Mouse (Mus musculus) mouse embryonic stem cell (cell line): ENCODE measurements around the gene Pex11b.
"Not testable (repeated sequence)": the region's sequence is repeated elsewhere in the genome, so short reads cannot be mapped to it uniquely, and the experiment has no call there.

ENCODE experiments used
- in situ Hi-C, 2 experiments: fragments of 300-500 bp; cut with MboI; formaldehyde crosslinking; loops; 1 replicate in 1 of 2; 3 replicates in 1 of 2; pipeline ENCODE4 v1.14.3; 2019 to 2020; ENCODE audit warnings: low sequenced_read_pairs in 2 of 2, low pct_unique_long_range_greater_than_20kb in 1 of 2, mixed read lengths in 1 of 2; ENCODE audit not compliant: unreplicated experiment in 1 of 2

Pex11b gene

GRCm38 (mm10) chr3:96667316-96667715 is 32.1 kb downstream of the Pex11b start:
- in situ Hi-C loops, result no loop called here

GRCm38 (mm10) chr3:96668424-96669067 is 33.4 kb downstream of the Pex11b start:
- in situ Hi-C loops, result no loop called here

DNA sequence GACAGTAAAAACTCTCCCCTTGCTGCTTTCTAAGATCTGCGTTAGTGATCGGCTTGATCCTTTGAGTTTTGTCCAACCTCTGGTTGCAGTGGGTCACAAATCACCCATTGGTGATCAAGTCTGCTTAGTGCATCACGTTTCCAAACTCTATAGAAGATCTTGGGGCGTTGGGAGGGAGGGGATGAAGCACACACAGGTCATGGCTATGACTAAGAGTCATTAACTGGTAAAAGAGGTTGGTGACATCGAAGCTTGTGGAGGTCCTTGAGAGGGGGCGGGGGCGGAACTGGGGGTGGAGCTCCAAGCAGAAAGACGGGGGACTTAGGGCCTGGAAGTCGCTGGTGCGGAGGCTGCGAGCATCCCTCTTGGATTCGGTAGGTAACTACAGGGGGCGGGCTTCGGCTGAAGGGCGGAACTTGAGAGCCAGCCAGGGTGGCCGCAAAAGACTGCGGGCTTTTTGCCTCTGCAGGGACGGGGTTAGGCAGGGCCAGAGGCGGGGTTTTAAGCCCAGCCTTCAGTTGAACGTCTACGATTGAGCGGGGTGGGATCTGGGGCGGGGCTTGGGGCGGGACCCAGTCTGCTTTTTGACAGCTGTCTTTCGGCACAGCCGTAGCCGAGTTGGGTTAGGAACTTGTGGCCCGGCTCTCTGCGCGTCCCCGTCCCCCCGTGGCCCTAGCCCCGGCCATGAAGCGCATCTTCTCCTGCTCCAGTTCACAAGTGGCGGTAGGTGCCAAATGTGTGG is 34.7 kb downstream of the Pex11b start, which contains the start of gene Ankrd35:
TSS of gene Ankrd35 (plus strand) at position 405 of the 742 bp plus-strand sequence.
- in situ Hi-C loops, result no loop called here

DNA sequence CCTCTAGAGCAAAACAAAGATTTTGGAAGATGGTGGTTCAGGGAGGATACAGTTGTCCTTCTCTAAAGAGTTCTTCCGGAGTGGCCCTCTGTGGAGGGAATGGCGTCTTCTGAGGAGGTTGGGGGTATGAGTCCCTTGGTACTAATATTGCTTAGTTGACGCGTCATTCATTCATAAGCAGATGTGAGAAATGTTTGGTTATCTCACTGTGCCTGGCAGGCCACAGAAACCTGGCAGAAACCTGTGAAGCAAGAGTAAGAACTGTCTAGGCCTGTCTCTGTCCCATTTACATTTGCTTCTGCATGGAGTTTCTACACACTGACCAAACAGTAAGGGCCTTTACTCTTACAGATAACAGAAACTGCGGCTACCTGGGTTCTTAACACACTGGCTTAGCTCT is 36.3 kb downstream of the Pex11b start:
- in situ Hi-C loops, result no loop called here

GRCm38 (mm10) chr3:96673514-96673913 is 38.3 kb downstream of the Pex11b start:
- in situ Hi-C loops, result no loop called here

DNA sequence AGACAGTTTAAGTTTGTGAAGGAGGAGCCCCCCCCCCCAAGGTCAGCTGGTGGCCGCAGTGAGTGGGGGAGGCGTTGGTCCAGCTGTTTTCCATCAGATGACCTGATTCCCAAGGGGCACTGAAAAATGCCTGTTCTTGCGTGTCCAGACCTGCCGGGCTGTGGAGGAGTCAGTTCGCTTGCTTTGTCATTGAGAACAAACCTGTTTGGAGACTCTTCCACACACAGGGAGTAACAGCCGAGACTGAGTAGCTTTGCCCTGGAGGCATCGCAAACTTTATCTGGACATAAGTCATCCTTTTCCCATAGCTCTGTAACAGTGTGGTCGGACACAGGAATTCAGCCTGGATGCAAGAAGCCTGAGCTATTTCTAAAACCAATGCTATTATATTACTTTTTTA is 39.3 kb downstream of the Pex11b start:
- in situ Hi-C loops, result no loop called here

GRCm38 (mm10) chr3:96675171-96675570 is 40.0 kb downstream of the Pex11b start:
- in situ Hi-C loops, result no loop called here

DNA sequence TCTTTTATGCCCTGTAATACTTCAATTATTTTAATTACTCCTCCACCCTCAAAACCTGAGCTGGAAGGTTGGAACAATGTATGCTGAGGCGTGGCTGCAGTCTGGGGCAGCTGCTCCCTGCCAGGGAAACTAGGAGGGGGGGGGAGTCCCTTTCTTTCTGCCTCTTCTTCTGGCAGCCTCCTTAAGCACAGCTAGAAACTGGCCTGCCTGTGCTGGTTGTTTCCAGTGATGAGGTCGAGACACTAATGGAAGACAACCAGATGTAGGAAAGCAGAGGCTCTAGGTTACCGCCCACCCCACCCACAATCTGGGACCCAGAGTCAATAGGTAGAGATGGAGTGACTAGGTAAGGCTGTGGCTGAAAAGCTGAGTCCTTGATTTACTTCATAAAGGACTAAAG is 40.5 kb downstream of the Pex11b start:
- in situ Hi-C loops, result no loop called here

GRCm38 (mm10) chr3:96678456-96678855 is 43.3 kb downstream of the Pex11b start:
- in situ Hi-C loops, result no loop called here

GRCm38 (mm10) chr3:96679159-96679674 is 44.0 kb downstream of the Pex11b start:
- in situ Hi-C loops, result no loop called here

GRCm38 (mm10) chr3:96680269-96680956 is 45.2 kb downstream of the Pex11b start:
- in situ Hi-C loops, result no loop called here

- in situ Hi-C loops, result no loop called here
Observed at GRCm38 (mm10) chr3:96683496-96683895, 48.3 kb downstream of the Pex11b start.

DNA sequence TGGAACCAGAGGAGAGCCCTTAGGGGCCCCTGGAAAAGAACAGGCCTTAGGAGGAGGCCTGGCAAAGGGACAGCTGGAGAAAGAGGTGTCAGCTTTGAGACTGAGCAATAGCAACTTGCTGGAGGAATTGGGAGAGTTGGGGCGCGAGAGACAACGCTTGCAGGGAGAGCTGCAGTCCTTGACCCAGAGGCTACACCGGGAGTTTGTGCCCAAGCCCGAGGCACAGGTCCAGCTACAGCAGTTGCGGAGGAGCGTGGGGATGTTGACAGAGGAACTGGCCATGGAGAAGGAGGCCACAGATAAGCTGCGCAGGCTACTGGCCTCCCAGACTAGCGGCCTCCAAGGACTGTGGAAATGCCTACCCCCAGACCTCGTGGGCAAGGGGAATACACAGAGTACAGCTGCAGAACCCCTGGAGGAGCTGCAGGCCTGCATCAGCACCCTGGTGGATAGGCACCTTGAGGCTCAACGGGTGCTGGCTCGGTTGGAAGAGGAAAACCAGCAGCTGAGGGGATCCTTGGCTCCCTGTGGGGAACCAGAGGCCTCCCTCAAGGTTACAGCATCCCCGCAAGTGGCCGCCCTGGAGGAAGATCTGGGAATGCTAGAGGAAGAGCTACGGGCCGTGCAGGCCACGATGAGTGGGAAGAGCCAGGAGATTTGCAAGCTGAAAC is 49.1 kb downstream of the Pex11b start:
- in situ Hi-C loops, result no loop called here

DNA sequence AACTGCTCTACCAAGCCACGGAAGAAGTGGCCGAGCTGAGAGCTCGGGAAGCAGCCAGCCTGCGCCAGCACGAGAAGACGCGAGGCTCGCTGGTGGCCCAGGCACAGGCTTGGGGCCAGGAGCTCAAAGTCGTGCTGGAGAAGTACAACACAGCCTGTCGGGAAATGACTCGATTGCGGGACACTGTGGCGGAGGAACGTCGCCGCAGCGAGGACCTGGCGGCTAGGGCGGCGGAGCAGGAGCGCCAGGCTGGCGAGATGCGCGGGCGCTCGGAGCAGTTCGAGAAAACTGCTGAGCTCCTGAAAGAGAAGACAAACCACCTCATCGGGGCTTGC is 49.6 kb downstream of the Pex11b start:
- in situ Hi-C loops, result no loop called here

GRCm38 (mm10) chr3:96686057-96686456 is 50.9 kb downstream of the Pex11b start:
- in situ Hi-C loops, result not testable (repeated sequence)

GRCm38 (mm10) chr3:96688854-96689253 is 53.7 kb downstream of the Pex11b start:
- in situ Hi-C loops, result no loop called here

GRCm38 (mm10) chr3:96690298-96690697 is 55.1 kb downstream of the Pex11b start:
- in situ Hi-C loops, result no loop called here

DNA sequence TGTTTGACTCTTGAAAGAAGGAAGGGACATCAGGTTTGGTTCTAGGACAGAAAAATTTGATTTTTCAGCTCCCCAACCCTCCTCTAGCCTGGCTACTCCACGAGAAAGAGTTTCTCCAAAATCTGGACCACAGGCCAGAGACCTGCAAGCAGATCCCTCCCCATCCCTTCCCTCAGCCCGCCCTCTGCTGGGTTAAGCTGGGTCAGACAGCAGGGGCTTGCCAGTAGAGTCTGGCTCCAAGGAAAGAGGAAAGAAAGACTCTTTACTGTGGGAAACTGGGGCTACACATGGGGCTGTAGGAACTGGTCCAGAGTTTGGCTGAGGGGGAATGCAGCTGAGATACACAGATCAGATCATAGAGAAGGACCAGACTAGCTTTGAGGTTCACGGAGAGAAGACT is 57.3 kb downstream of the Pex11b start:
- in situ Hi-C loops, result no loop called here

DNA sequence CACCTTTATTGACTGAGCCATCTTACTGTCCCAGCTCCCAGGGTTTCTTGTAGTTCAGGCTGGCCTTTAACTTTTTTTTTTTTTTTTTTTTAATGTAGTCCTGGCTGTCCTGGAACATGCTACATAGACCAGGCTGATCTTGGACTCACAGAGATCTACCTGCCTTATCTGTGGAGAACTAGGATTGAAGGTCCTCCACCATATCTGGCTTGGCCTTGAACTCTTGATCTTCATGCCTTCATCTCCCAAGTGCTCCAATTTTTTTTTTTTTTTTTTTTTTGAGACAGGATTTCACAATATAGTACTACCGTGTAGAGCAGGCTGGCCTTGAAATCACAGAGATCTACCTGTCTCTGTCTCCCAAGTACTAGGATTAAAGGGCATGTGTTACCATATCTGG is 58.4 kb downstream of the Pex11b start:
- in situ Hi-C loops, result no loop called here
